Mouse (Mus musculus) embryo, embryonic 11.5 days (tissue): ENCODE measurements around the gene Lyg1.

Experiments
- DNase-seq: peaks from one replicate; pipeline ENCODE4 v3.0.0-alpha.2; 2012; ENCODE audit warnings: low read depth, low spot score

Gene Lyg1

GRCm38 (mm10) chr1:37954786-37955185 is 2.8 kb downstream of the Lyg1 start:
- DNase-seq: no peak

GRCm38 (mm10) chr1:37948906-37949305 is 8.7 kb downstream of the Lyg1 start:
- no peak for DNase-seq

- DNase-seq: no peak
Measured at GRCm38 (mm10) chr1:37931806-37932205, 25.8 kb downstream of the Lyg1 start.

GRCm38 (mm10) chr1:37925971-37926370 is 31.6 kb downstream of the Lyg1 start:
- DNase-seq: no peak

GRCm38 (mm10) chr1:37922536-37922935 is 35.0 kb downstream of the Lyg1 start:
- no peak for DNase-seq

- DNase-seq: no peak
Measured at GRCm38 (mm10) chr1:37918096-37918495, 39.5 kb downstream of the Lyg1 start.

- DNase-seq: no peak
Measured at GRCm38 (mm10) chr1:37917666-37918065, 39.9 kb downstream of the Lyg1 start.

- DNase-seq: no peak
Measured at GRCm38 (mm10) chr1:37916393-37916792, 41.2 kb downstream of the Lyg1 start, which contains the start of gene Lyg2. Lyg2 (minus strand) TSS chr1:37916493.

GRCm38 (mm10) chr1:37912751-37913150 is 44.8 kb downstream of the Lyg1 start:
- no peak for DNase-seq

GRCm38 (mm10) chr1:37903178-37903577 is 54.4 kb downstream of the Lyg1 start:
- no peak for DNase-seq

GRCm38 (mm10) chr1:37900288-37900687 is 57.3 kb downstream of the Lyg1 start:
- no peak for DNase-seq

GRCm38 (mm10) chr1:37899816-37900215 is 57.7 kb downstream of the Lyg1 start:
- no peak for DNase-seq
